Mouse (Mus musculus): ENCODE measurements at regions not wholly inside any gene's neighbourhood (a gene's known extent, or its start where the extent isn't known, plus 50 kb on each side); places are given as distances from the start of the nearest gene placed in this dataset.

- 55% methylated on average over 3 of the region's 3 CpGs for WGBS (ENCODE audit: insufficient replicate concordance)
- no peak for ATAC-seq (ENCODE audit: low read depth)
- H3K4me3 ChIP-seq (replicated peaks) = no peak overlapping the region
- H3K36me3 ChIP-seq = no peaks in the 10 kb centered on the region
- H3K27ac ChIP-seq = no peak overlapping the region
- no peaks in the 10 kb centered on the region for H3K9me3 ChIP-seq (replicated peaks)
- no peak for DNase-seq
- no peaks in the 10 kb centered on the region for H3K4me1 ChIP-seq (replicated peaks)
- H3K4me2 ChIP-seq = no peak overlapping the region
- H3K9ac ChIP-seq = no peak overlapping the region
- no peaks in the 10 kb centered on the region for H3K27me3 ChIP-seq
Measured at GRCm38 (mm10) chr2:46244697-46245096, 1127.5 kb upstream of the Zeb2 start.

DNA sequence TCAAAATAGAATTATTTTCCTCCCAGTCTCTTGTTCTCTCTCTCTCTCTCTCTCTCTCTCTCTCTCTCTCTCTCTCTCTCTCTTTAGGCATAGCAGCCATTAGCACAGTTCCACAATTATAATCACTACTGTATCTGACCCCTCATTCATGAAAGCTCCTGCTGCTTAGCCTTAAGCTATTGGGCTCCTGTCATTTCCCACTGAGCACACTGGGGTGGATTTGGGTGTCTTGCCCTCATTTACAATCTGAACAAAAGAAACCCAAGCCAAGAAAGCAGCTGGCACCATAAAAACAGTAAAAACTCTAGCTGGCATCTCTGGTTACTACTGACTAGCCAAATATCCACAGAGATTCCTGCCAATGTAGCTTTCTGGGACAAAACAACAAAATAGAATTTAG, 1125.6 kb upstream of the Zeb2 start:
- Histone ChIP-seq H3K4me3 (replicated peaks) (no peak overlapping the region), H3K27ac (no peak overlapping the region)
- no peak for ATAC-seq (ENCODE audit: low read depth)

DNA sequence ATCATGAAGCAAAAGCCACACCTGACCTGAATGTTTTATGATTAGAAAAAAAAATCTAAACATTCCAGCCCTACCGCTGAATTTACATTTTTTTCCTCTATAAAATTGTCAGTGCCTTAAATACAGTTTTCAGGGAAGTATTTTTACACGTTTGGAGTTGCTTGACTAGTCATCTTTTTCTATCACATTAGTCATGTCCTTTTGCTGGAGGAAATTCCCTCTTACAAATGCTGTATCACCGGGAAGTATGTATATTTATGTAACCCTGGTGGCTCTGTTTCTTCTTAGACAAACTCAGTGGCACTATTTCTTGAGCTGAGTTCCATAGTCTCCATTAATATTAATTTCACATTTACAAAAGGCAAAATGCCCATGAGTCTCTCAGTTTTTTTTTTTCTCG, 1122.7 kb upstream of the Zeb2 start:
- Histone ChIP-seq H3K9ac (no peak overlapping the region), H3K4me2 (no peak overlapping the region), H3K4me3 (replicated peaks) (no peak overlapping the region), H3K27me3 (no peaks in the 10 kb centered on the region), H3K9me3 (replicated peaks) (no peaks in the 10 kb centered on the region), H3K27ac (no peak overlapping the region), H3K36me3 (no peaks in the 10 kb centered on the region), H3K4me1 (replicated peaks) (no peaks in the 10 kb centered on the region)
- WGBS (ENCODE audit: insufficient replicate concordance) = 55% methylated on average over 4 of the region's 4 CpGs
- no peak for DNase-seq
- no peak for ATAC-seq (ENCODE audit: low read depth)

More for the DNA sequence above, 1125.6 kb upstream of the Zeb2 start:
- no peaks in the 10 kb centered on the region for H3K9me3 ChIP-seq (replicated peaks)
- DNase-seq = no peak
- H3K27me3 ChIP-seq = no peaks in the 10 kb centered on the region
- no peaks in the 10 kb centered on the region for H3K36me3 ChIP-seq
- H3K4me2 ChIP-seq = no peak overlapping the region
- no peak overlapping the region for H3K9ac ChIP-seq
- H3K4me1 ChIP-seq (replicated peaks) = no peaks in the 10 kb centered on the region

DNA sequence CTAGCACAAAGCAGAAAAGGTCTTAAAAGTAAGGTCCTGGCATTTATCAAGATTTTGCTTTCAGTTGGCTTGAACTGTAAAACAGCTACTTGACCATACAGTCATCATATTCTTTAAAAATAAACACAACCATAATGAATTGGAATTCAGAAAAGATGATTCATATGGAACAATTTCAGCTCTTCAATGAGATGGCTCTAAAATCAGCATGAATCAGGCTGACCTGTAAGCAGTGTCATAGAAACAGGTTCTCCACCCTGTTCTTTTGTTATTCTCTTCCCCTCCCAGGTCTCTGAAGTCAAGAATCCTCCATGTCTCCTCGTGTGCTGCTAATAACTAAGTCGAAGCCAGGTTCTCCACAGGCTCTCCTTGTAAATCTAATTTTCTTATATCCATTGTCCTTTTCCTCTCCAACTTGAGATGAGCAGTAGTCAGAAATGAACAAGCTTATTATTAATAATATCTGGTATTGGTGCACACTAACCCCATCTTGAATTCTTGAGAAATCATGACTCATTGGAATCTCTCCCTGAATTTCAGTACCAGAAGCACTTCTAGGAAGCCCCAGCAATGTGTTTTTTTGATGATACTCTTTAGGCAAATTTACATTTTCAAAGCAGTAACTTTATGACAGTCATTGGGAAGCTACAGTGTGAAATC, 1113.7 kb upstream of the Zeb2 start:
- no peak for DNase-seq
- no peaks in the 10 kb centered on the region for H3K27me3 ChIP-seq
- no peak overlapping the region for H3K27ac ChIP-seq
- no peak for ATAC-seq (ENCODE audit: low read depth)
- no peak overlapping the region for H3K4me3 ChIP-seq (replicated peaks)
- no peaks in the 10 kb centered on the region for H3K4me1 ChIP-seq (replicated peaks)
- H3K9me3 ChIP-seq (replicated peaks) = no peaks in the 10 kb centered on the region
- H3K36me3 ChIP-seq = no peaks in the 10 kb centered on the region
- no peak overlapping the region for H3K4me2 ChIP-seq
- H3K9ac ChIP-seq = no peak overlapping the region
- 49% methylated on average over 2 of the region's 2 CpGs for WGBS (ENCODE audit: insufficient replicate concordance)

GRCm38 (mm10) chr2:46218336-46218957, 1101.3 kb upstream of the Zeb2 start:
- no peaks in the 10 kb centered on the region for H3K9me3 ChIP-seq (replicated peaks)
- H3K4me3 ChIP-seq (replicated peaks) = no peak overlapping the region
- H3K4me2 ChIP-seq = no peak overlapping the region
- 73% methylated on average over 7 of the region's 7 CpGs for WGBS (ENCODE audit: insufficient replicate concordance)
- H3K27ac ChIP-seq = no peak overlapping the region
- no peak overlapping the region for H3K9ac ChIP-seq
- ATAC-seq (ENCODE audit: low read depth) = no peak
- H3K36me3 ChIP-seq = no peaks in the 10 kb centered on the region
- no peak for DNase-seq
- H3K4me1 ChIP-seq (replicated peaks) = no peaks in the 10 kb centered on the region
- no peaks in the 10 kb centered on the region for H3K27me3 ChIP-seq

GRCm38 (mm10) chr2:46199341-46199740, 1082.1 kb upstream of the Zeb2 start:
- 26% methylated on average over 1 of the region's 1 CpGs for WGBS (ENCODE audit: insufficient replicate concordance)
- no peak overlapping the region for H3K4me3 ChIP-seq (replicated peaks)

DNA sequence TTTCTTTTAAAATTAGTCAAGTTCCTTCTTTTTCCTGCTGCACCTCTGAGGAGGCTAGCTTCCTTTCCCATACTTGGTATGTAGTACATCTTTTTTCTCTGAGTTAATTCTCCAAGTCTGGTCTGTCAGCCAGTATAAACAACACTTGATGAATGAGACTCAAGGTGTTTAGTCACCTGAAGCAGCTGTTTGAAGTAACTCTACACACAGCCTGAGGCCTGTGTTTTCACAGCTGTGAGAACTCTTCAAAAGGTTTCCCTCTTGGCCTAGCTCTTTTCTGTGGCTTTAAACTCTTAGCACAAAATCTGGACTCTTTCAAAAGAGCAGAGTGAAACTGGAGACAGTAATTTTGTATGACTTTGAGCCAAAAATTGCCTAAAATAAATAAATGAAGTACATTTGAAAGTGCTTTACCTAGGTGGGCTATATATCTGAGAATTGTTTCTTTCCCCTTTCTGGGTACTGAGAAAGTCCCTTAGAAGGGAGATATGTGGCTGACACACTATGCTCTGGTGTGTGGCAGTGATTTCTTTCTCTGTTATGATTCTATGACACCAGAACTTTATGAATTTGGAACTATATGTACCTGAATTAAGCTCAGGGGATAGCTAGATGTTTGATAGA, 1070.2 kb upstream of the Zeb2 start:
- no peak for DNase-seq
- Histone ChIP-seq H3K4me3 (replicated peaks) (no peak overlapping the region), H3K27me3 (no peaks in the 10 kb centered on the region), H3K4me1 (replicated peaks) (no peaks in the 10 kb centered on the region), H3K4me2 (no peak overlapping the region), H3K9ac (no peak overlapping the region), H3K9me3 (replicated peaks) (no peaks in the 10 kb centered on the region), H3K36me3 (no peaks in the 10 kb centered on the region), H3K27ac (no peak overlapping the region)
- no peak for ATAC-seq (ENCODE audit: low read depth)

More at GRCm38 (mm10) chr2:46199341-46199740, 1082.1 kb upstream of the Zeb2 start:
- ATAC-seq (ENCODE audit: low read depth) = no peak
- Histone ChIP-seq H3K36me3 (no peaks in the 10 kb centered on the region), H3K4me1 (replicated peaks) (no peaks in the 10 kb centered on the region), H3K27me3 (no peaks in the 10 kb centered on the region), H3K4me2 (no peak overlapping the region), H3K9ac (no peak overlapping the region), H3K27ac (no peak overlapping the region), H3K9me3 (replicated peaks) (no peaks in the 10 kb centered on the region)
- DNase-seq = no peak

DNA sequence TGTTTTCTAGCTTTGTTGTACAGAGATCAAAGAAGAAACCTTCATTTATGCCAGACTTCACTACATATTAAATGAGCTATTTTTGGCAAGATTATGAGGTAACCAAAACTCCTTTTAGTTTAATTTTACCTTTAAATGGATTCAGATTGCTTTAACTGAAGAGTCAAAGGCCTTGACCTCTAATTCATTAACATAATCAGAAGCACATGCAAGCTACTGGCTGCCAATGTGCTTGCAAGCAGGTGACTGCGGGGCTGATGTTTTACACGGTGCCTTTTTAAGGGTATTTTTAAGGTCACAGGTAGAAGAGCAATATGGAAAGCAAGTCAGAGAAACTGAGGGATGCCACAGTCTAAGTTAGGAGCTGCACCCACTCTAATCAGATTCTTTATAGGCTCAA, 1066.0 kb upstream of the Zeb2 start:
- Histone ChIP-seq H3K4me3 (replicated peaks) (no peak overlapping the region), H3K27ac (no peak overlapping the region), H3K4me2 (no peak overlapping the region), H3K9ac (no peak overlapping the region), H3K4me1 (replicated peaks) (no peaks in the 10 kb centered on the region), H3K36me3 (no peaks in the 10 kb centered on the region), H3K27me3 (no peaks in the 10 kb centered on the region), H3K9me3 (replicated peaks) (no peaks in the 10 kb centered on the region)
- no peak for DNase-seq
- ATAC-seq (ENCODE audit: low read depth) = no peak
- 73% methylated on average over 2 of the region's 2 CpGs for WGBS (ENCODE audit: insufficient replicate concordance)

DNA sequence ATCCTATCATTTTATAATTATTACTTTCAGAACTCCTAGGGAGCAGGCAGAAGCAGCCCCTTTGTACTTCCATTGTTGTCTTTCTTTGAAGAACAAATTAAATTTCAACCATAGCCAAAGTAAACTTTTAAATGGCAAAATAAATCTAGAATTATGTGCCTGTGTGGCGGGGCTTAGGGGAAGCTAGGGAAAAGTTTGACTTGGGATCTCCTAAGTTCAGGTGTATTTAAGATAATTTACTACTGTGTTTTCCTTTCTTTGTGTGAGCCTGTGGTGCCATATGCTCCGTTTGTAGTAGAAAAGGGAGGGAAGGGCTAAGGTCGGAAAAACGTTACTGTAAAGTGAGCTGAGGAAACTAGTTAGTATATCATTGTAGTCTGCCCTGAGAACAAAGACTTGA, 1062.5 kb upstream of the Zeb2 start:
- Histone ChIP-seq H3K4me3 (replicated peaks) (no peak overlapping the region), H3K36me3 (no peaks in the 10 kb centered on the region), H3K27ac (no peak overlapping the region), H3K4me2 (no peak overlapping the region), H3K4me1 (replicated peaks) (no peaks in the 10 kb centered on the region), H3K9me3 (replicated peaks) (no peaks in the 10 kb centered on the region), H3K27me3 (no peaks in the 10 kb centered on the region), H3K9ac (no peak overlapping the region)
- ATAC-seq (ENCODE audit: low read depth) (no peak), DNase-seq (no peak)
- WGBS (ENCODE audit: insufficient replicate concordance) = 39% methylated on average over 4 of the region's 4 CpGs

DNA sequence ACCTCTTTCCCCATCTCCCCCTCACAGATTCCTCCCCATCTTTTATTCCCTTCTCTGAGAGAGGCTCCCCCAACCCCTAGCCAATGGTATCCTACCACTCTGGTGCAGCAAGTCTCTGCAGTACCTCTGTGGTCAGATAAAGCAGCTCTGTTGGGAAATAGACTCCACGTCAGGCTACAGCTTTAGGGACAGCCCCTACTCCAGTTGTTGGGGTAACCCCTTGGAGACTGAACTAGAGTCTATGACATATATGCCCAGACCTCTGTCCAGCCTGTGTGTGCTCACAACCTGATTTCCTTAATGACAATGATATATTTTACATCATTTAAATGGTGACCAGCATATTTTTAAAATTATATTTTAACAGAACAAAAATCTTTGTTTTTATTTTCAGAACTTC, 1051.3 kb upstream of the Zeb2 start:
- no peaks in the 10 kb centered on the region for H3K36me3 ChIP-seq
- no peaks in the 10 kb centered on the region for H3K27me3 ChIP-seq
- H3K4me3 ChIP-seq (replicated peaks) = no peak overlapping the region
- WGBS (ENCODE audit: insufficient replicate concordance) = 14% methylated on average over 1 of the region's 1 CpGs
- no peaks in the 10 kb centered on the region for H3K4me1 ChIP-seq (replicated peaks)
- H3K9me3 ChIP-seq (replicated peaks) = no peaks in the 10 kb centered on the region
- H3K9ac ChIP-seq = no peak overlapping the region
- DNase-seq = no peak
- H3K27ac ChIP-seq = no peak overlapping the region
- no peak overlapping the region for H3K4me2 ChIP-seq
- no peak for ATAC-seq (ENCODE audit: low read depth)

- H3K27me3 ChIP-seq = no peaks in the 10 kb centered on the region
- no peaks in the 10 kb centered on the region for H3K36me3 ChIP-seq
- WGBS (ENCODE audit: insufficient replicate concordance) = 76% methylated on average over 3 of the region's 3 CpGs
- H3K4me2 ChIP-seq = no peak overlapping the region
- no peak overlapping the region for H3K4me3 ChIP-seq (replicated peaks)
- no peak for ATAC-seq (ENCODE audit: low read depth)
- no peaks in the 10 kb centered on the region for H3K9me3 ChIP-seq (replicated peaks)
- H3K9ac ChIP-seq = no peak overlapping the region
- no peak overlapping the region for H3K27ac ChIP-seq
- no peaks in the 10 kb centered on the region for H3K4me1 ChIP-seq (replicated peaks)
- no peak for DNase-seq
Measured at GRCm38 (mm10) chr2:46149848-46150247, 1032.7 kb upstream of the Zeb2 start.

GRCm38 (mm10) chr2:46119871-46120270, 1002.7 kb upstream of the Zeb2 start:
- H3K4me3 ChIP-seq (replicated peaks) = no peak overlapping the region
- ATAC-seq (ENCODE audit: low read depth) = no peak
- WGBS (ENCODE audit: insufficient replicate concordance) = 17% methylated on average over 3 of the region's 3 CpGs

More at GRCm38 (mm10) chr2:46119871-46120270, 1002.7 kb upstream of the Zeb2 start:
- no peak for DNase-seq
- H3K4me2 ChIP-seq = no peak overlapping the region
- no peaks in the 10 kb centered on the region for H3K27me3 ChIP-seq
- H3K36me3 ChIP-seq = no peaks in the 10 kb centered on the region
- H3K27ac ChIP-seq = no peak overlapping the region
- H3K9ac ChIP-seq = no peak overlapping the region
- H3K9me3 ChIP-seq (replicated peaks) = no peaks in the 10 kb centered on the region
- no peaks in the 10 kb centered on the region for H3K4me1 ChIP-seq (replicated peaks)
